Mouse (Mus musculus): ENCODE data around the gene Olfr1341. TPM values are rescaled to one million over a fixed set of nuclear protein-coding genes. Genes with fewer than 3 reads are reported as not detected.

The Olfr1341 gene
- total and polyA plus RNA-seq, 3 experiments = not detected

- in situ Hi-C loops (cut with MboI; ENCODE audit: low pct_ligation_motif_present, low pct_unique_long_range_greater_than_20kb, low sequenced_read_pairs) = no loop called here
- H3K4me2 ChIP-seq (ENCODE audit: insufficient read depth, low read depth, poor library complexity, severe bottlenecking) = no peak overlapping the region
- TF ChIP-seq PAX5 (IDR thresholded peaks at IDR 0.05; ENCODE audit: low read length) = no peak
- peak; percentile 89 for TF ChIP-seq MAFK (IDR thresholded peaks at IDR 0.05; ENCODE audit: insufficient replicate concordance, low read length)
Observed at GRCm38 (mm10) chr4:118708086-118708485, 4.8 kb downstream of the Olfr1341 start.

GRCm38 (mm10) chr4:118711656-118712055 is 8.3 kb downstream of the Olfr1341 start:
- peaks cover 4% of the 10 kb centered on the region for H3K9me3 ChIP-seq (replicated peaks; ENCODE audit: low read length)
- in situ Hi-C loops (cut with MboI; ENCODE audit: low pct_ligation_motif_present, low pct_unique_long_range_greater_than_20kb, low sequenced_read_pairs) (no loop called here), dilution Hi-C loops (cut with MboI; ENCODE audit: extremely low pct_ligation_motif_present, extremely low pct_unique_long_range_greater_than_20kb, low sequenced_read_pairs) (no loop called here)

More at GRCm38 (mm10) chr4:118708086-118708485, 4.8 kb downstream of the Olfr1341 start:
- no peak overlapping the region for H3K27ac ChIP-seq (ENCODE audit: insufficient read depth, low read depth)
- H3K4me3 ChIP-seq (replicated peaks in 1 of 3; ENCODE audit: low read depth in 2 of 3, low read length in 2 of 3, poor library complexity in 1 of 3) = no peak overlapping the region
- no peaks in the 10 kb centered on the region for H3K36me3 ChIP-seq (replicated peaks in 1 of 2; ENCODE audit: control insufficient read depth in 1 of 2, insufficient read depth in 1 of 2, low read length in 1 of 2)
- no peak overlapping the region for H3K9ac ChIP-seq (ENCODE audit: insufficient read depth, low read depth)
- no peaks in the 10 kb centered on the region for H3K79me2 ChIP-seq (replicated peaks; ENCODE audit: control insufficient read depth, extremely low read depth, insufficient read depth, poor library complexity, severe bottlenecking)
- peaks cover 72% of the 10 kb centered on the region for H3K27me3 ChIP-seq (replicated peaks)
- dilution Hi-C loops (cut with MboI; ENCODE audit: extremely low pct_ligation_motif_present, extremely low pct_unique_long_range_greater_than_20kb, low sequenced_read_pairs) = no loop called here
- H3K9me3 ChIP-seq (replicated peaks; ENCODE audit: low read length) = peaks cover 4% of the 10 kb centered on the region
- H3K4me1 ChIP-seq (ENCODE audit: control insufficient read depth in 1 of 2, insufficient read depth in 2 of 2) = no peaks in the 10 kb centered on the region
- no peak for DNase-seq (ENCODE audit: extremely low read depth)

GRCm38 (mm10) chr4:118719838-118720237 is 16.5 kb downstream of the Olfr1341 start, which contains the start of gene Olfr1340:
Olfr1340 (plus strand) TSS chr4:118720138.
- no peaks in the 10 kb centered on the region for H3K4me1 ChIP-seq (ENCODE audit: control insufficient read depth in 1 of 2, insufficient read depth in 2 of 2)
- no peaks in the 10 kb centered on the region for H3K36me3 ChIP-seq (replicated peaks in 1 of 2; ENCODE audit: control insufficient read depth in 1 of 2, insufficient read depth in 1 of 2, low read length in 1 of 2)
- H3K4me2 ChIP-seq (ENCODE audit: insufficient read depth, low read depth, poor library complexity, severe bottlenecking) = no peak within 1 kb of the TSS
- in situ Hi-C loops (cut with MboI; ENCODE audit: low pct_ligation_motif_present, low pct_unique_long_range_greater_than_20kb, low sequenced_read_pairs) (no loop called here), dilution Hi-C loops (cut with MboI; ENCODE audit: extremely low pct_ligation_motif_present, extremely low pct_unique_long_range_greater_than_20kb, low sequenced_read_pairs) (no loop called here)
- H3K27ac ChIP-seq (ENCODE audit: insufficient read depth, low read depth) = no peak within 1 kb of the TSS
- H3K79me2 ChIP-seq (replicated peaks; ENCODE audit: control insufficient read depth, extremely low read depth, insufficient read depth, poor library complexity, severe bottlenecking) = no peaks in the 10 kb centered on the region
- H3K4me3 ChIP-seq (replicated peaks in 1 of 3; ENCODE audit: low read depth in 2 of 3, low read length in 2 of 3, poor library complexity in 1 of 3) = no peak within 1 kb of the TSS
- DNase-seq (ENCODE audit: extremely low read depth) = no peak
- no peak within 1 kb of the TSS for H3K9ac ChIP-seq (ENCODE audit: insufficient read depth, low read depth)
- peaks cover 30% of the 10 kb centered on the region for H3K27me3 ChIP-seq (replicated peaks)
- H3K9me3 ChIP-seq (replicated peaks; ENCODE audit: low read length) = no peaks in the 10 kb centered on the region
- TF ChIP-seq SIN3A (IDR thresholded peaks at IDR 0.05; ENCODE audit: low read length) = no peak
- no peak for TF ChIP-seq IRF4 (IDR thresholded peaks at IDR 0.05; ENCODE audit: low read depth, low read length)
- TF ChIP-seq CHD2 (IDR thresholded peaks at IDR 0.05; ENCODE audit: low read length) = no peak
- TF ChIP-seq ZNF384 (IDR thresholded peaks at IDR 0.05; ENCODE audit: low read depth, low read length) = no peak
- TF ChIP-seq NELFE (IDR thresholded peaks at IDR 0.05; ENCODE audit: low read depth, low read length) = no peak
- no peak for TF ChIP-seq USF1 (IDR thresholded peaks at IDR 0.05; ENCODE audit: low read depth, low read length)
- TF ChIP-seq NRF1 (IDR thresholded peaks at IDR 0.05; ENCODE audit: low read depth, low read length) = no peak
- TF ChIP-seq PAX5 (IDR thresholded peaks at IDR 0.05; ENCODE audit: low read length) = no peak
- no peak for TF ChIP-seq TBP (conservative IDR thresholded peaks at IDR 0.05; ENCODE audit: low read depth, low read length)
- no peak for TF ChIP-seq MAZ (IDR thresholded peaks at IDR 0.05; ENCODE audit: low read depth, low read length)
- TF ChIP-seq CHD1 (IDR thresholded peaks at IDR 0.05; ENCODE audit: low read depth, low read length) = no peak
- no peak for TF ChIP-seq SMC3 (IDR thresholded peaks at IDR 0.05; ENCODE audit: low read depth, low read length)
- no peak for TF ChIP-seq RAD21 (IDR thresholded peaks at IDR 0.05; ENCODE audit: low read depth, low read length)

More at GRCm38 (mm10) chr4:118711656-118712055, 8.3 kb downstream of the Olfr1341 start:
- Histone ChIP-seq H3K79me2 (replicated peaks; ENCODE audit: control insufficient read depth, extremely low read depth, insufficient read depth, poor library complexity, severe bottlenecking) (no peaks in the 10 kb centered on the region), H3K27me3 (replicated peaks) (peaks cover 63% of the 10 kb centered on the region), H3K27ac (ENCODE audit: insufficient read depth, low read depth) (no peak overlapping the region), H3K9ac (ENCODE audit: insufficient read depth, low read depth) (no peak overlapping the region), H3K4me3 (replicated peaks in 1 of 3; ENCODE audit: low read depth in 2 of 3, low read length in 2 of 3, poor library complexity in 1 of 3) (no peak overlapping the region), H3K4me2 (ENCODE audit: insufficient read depth, low read depth, poor library complexity, severe bottlenecking) (no peak overlapping the region), H3K36me3 (replicated peaks in 1 of 2; ENCODE audit: control insufficient read depth in 1 of 2, insufficient read depth in 1 of 2, low read length in 1 of 2) (no peaks in the 10 kb centered on the region), H3K4me1 (ENCODE audit: control insufficient read depth in 1 of 2, insufficient read depth in 2 of 2) (no peaks in the 10 kb centered on the region)
- DNase-seq (ENCODE audit: extremely low read depth) = no peak
- no peak for TF ChIP-seq CHD2 (IDR thresholded peaks at IDR 0.05; ENCODE audit: low read length)
- TF ChIP-seq NELFE (IDR thresholded peaks at IDR 0.05; ENCODE audit: low read depth, low read length) = no peak
- no peak for TF ChIP-seq ELF1 (IDR thresholded peaks at IDR 0.05; ENCODE audit: low read depth, low read length)
- no peak for TF ChIP-seq ZNF384 (IDR thresholded peaks at IDR 0.05; ENCODE audit: low read depth, low read length)
- 0 out of 4 replicates have a peak, but pooled peaks of 1 of the 2 experiments have one; percentile 8 for TF ChIP-seq CTCF (conservative IDR thresholded peaks at IDR 0.05 in 1 of 2, IDR thresholded peaks at IDR 0.05 in 1 of 2; ENCODE audit: low read depth in 2 of 2, low read length in 2 of 2)
- no peak for TF ChIP-seq RCOR1 (conservative IDR thresholded peaks at IDR 0.05; ENCODE audit: low read depth, low read length)

All from CH12.LX (cell line).